Mouse (Mus musculus) cortical plate, adult 2 months (tissue): ENCODE data around the gene Gm28372.

Experiments used
- CTCF ChIP-seq: fragments of 200-500 bp; IDR thresholded peaks from 2 replicates; pipeline ENCODE4 v1.5.1; 2011; ENCODE audit warnings: mild to moderate bottlenecking, control low read depth, low read length; ENCODE audit not compliant: insufficient read depth; ENCODE audit errors: extremely low read depth
- POLR2A ChIP-seq: fragments of 200-500 bp; IDR thresholded peaks from 2 replicates; pipeline ENCODE4 v1.6.1; 2011; ENCODE audit warnings: mild to moderate bottlenecking, low read length, control low read depth; ENCODE audit not compliant: insufficient read depth; ENCODE audit errors: extremely low read depth

- TF ChIP-seq CTCF (no peak), POLR2A (no peak)
Measured at GRCm38 (mm10) chr2:130365211-130366094, 39.6 kb upstream of the Gm28372 start.
